Mouse (Mus musculus) heart, embryonic 14.5 days (tissue): ENCODE data around the gene Ntm. TPM values are rescaled to one million over a fixed set of nuclear protein-coding genes. Genes with fewer than 3 reads are reported as not detected.

Source experiments
- ATAC-seq: fragments of 200-750 bp; cut with Nextera tagmentation; 2 replicates; pipeline ENCODE4 v1.8.0; 2017; ENCODE audit warnings: low read depth, moderate TSS enrichment; ENCODE audit not compliant: insufficient number of reproducible peaks, insufficient read depth, low FRiP score
- H3K27ac ChIP-seq, 2 experiments: fragments of 200-500 bp in 1 of 2; fragments of 300-500 bp in 1 of 2; sonication (generic) in 1 of 2; replicated peaks in 1 of 2; 2 replicates each; pipeline ENCODE4 v1.5.1; 2012 to 2014; ENCODE audit warnings: low read depth in 2 of 2, low read length in 2 of 2, control low read depth in 1 of 2, mild to moderate bottlenecking in 1 of 2, mixed read lengths in 1 of 2; ENCODE audit not compliant: control insufficient read depth in 1 of 2, insufficient read depth in 1 of 2
- H3K27me3 ChIP-seq: fragments of 300-500 bp; sonication (generic); 2 replicates; pipeline ENCODE4 v1.6.1; 2014; ENCODE audit warnings: mild to moderate bottlenecking, low read length, control low read depth; ENCODE audit not compliant: control insufficient read depth, insufficient read depth
- H3K36me3 ChIP-seq: fragments of 300-500 bp; sonication (generic); 2 replicates; pipeline ENCODE4 v1.6.1; 2014; ENCODE audit warnings: mild to moderate bottlenecking, control low read depth, low read length, mixed read lengths; ENCODE audit not compliant: control insufficient read depth, insufficient read depth
- H3K4me1 ChIP-seq, 2 experiments: fragments of 200-500 bp in 1 of 2; fragments of 300-500 bp in 1 of 2; sonication (generic) in 1 of 2; 2 replicates each; pipeline ENCODE4 v1.6.1; 2012 to 2014; ENCODE audit warnings: low read length in 2 of 2, control low read depth in 1 of 2, mixed read lengths in 1 of 2; ENCODE audit not compliant: control insufficient read depth in 2 of 2, insufficient read depth in 2 of 2
- H3K4me2 ChIP-seq: fragments of 300-500 bp; sonication (generic); 2 replicates; pipeline ENCODE4 v1.6.1; 2014; ENCODE audit warnings: mild to moderate bottlenecking, low read length
- H3K4me3 ChIP-seq, 2 experiments: fragments of 200-500 bp in 1 of 2; fragments of 300-500 bp in 1 of 2; sonication (generic) in 1 of 2; 2 replicates each; pipeline ENCODE4 v1.5.1; 2012 to 2014; ENCODE audit warnings: low read length in 2 of 2, mild to moderate bottlenecking in 2 of 2, control low read depth in 1 of 2, low read depth in 1 of 2, moderate library complexity in 1 of 2; ENCODE audit not compliant: control insufficient read depth in 1 of 2, insufficient read depth in 1 of 2
- H3K9ac ChIP-seq: fragments of 300-500 bp; sonication (generic); 2 replicates; pipeline ENCODE4 v1.6.1; 2014; ENCODE audit warnings: mild to moderate bottlenecking, low read length
- H3K9me3 ChIP-seq: fragments of 300-500 bp; sonication (generic); 2 replicates; pipeline ENCODE4 v1.6.1; 2016; ENCODE audit warnings: low read length, control low read depth; ENCODE audit not compliant: control insufficient read depth
- WGBS: fragments of 180-500 bp; shearing (Covaris S2); extraction: QIAGEN DNeasy Blood & Tissue Kit; methylation state at CpG from one replicate; pipeline ENCODE4 v1.1.7; 2014; 5-methylcytosine and 5-hydroxymethylcytosine counted together
- polyA plus RNA-seq: library from polyadenylated mRNA; unstranded; fragments of >200 nt; fragmentation: Nextera tagmentation; extraction: Ambion mirVana; gene quantifications from 2 replicates; pipeline ENCODE4 v1.2.1, GENCODE M21; 2014

Gene Ntm
- polyA plus RNA-seq, 1 experiment from 2014 or later, result 44.4 TPM

GRCm38 (mm10) chr9:29117561-29118112, 845.3 kb downstream of the Ntm start:
- Histone ChIP-seq H3K9me3 (no peaks in the 10 kb centered on the region), H3K9ac (no peak overlapping the region), H3K27ac (no peak overlapping the region), H3K4me2 (no peak overlapping the region), H3K27me3 (no peaks in the 10 kb centered on the region), H3K4me1 (no peaks in the 10 kb centered on the region), H3K36me3 (no peaks in the 10 kb centered on the region), H3K4me3 (no peak overlapping the region)
- whole genome bisulfite sequencing, result 80% methylated on average over 2 of the region's 2 CpGs
- no peak for ATAC-seq

GRCm38 (mm10) chr9:29115337-29115736, 847.6 kb downstream of the Ntm start:
- no peaks in the 10 kb centered on the region for H3K36me3 ChIP-seq
- no peak for ATAC-seq
- H3K9me3 ChIP-seq, result no peaks in the 10 kb centered on the region
- no peak overlapping the region for H3K9ac ChIP-seq
- 47% methylated on average over 2 of the region's 2 CpGs for WGBS
- H3K27me3 ChIP-seq, result no peaks in the 10 kb centered on the region
- H3K4me2 ChIP-seq, result no peak overlapping the region
- H3K27ac ChIP-seq, result no peak overlapping the region
- no peak overlapping the region for H3K4me3 ChIP-seq
- H3K4me1 ChIP-seq, result no peaks in the 10 kb centered on the region

- Histone ChIP-seq H3K9ac (no peak overlapping the region), H3K4me3 (no peak overlapping the region), H3K27ac (no peak overlapping the region), H3K9me3 (no peaks in the 10 kb centered on the region), H3K27me3 (no peaks in the 10 kb centered on the region), H3K4me1 (no peaks in the 10 kb centered on the region), H3K36me3 (no peaks in the 10 kb centered on the region), H3K4me2 (no peak overlapping the region)
- WGBS, result 72% methylated on average over 3 of the region's 3 CpGs
- no peak for ATAC-seq
Observed at GRCm38 (mm10) chr9:29106771-29107170, 856.2 kb downstream of the Ntm start.

- no peak overlapping the region for H3K27ac ChIP-seq
- no peaks in the 10 kb centered on the region for H3K9me3 ChIP-seq
- no peaks in the 10 kb centered on the region for H3K27me3 ChIP-seq
- no peak overlapping the region for H3K4me3 ChIP-seq
- no peaks in the 10 kb centered on the region for H3K36me3 ChIP-seq
- ATAC-seq, result no peak
- H3K4me1 ChIP-seq, result no peaks in the 10 kb centered on the region
- no peak overlapping the region for H3K4me2 ChIP-seq
- H3K9ac ChIP-seq, result no peak overlapping the region
- 73% methylated on average over 5 of the region's 5 CpGs for WGBS
Observed at GRCm38 (mm10) chr9:29104442-29104841, 858.5 kb downstream of the Ntm start.

GRCm38 (mm10) chr9:29103993-29104392, 858.9 kb downstream of the Ntm start:
- ATAC-seq, result no peak
- Histone ChIP-seq H3K9ac (no peak overlapping the region), H3K27ac (no peak overlapping the region), H3K4me2 (no peak overlapping the region), H3K36me3 (no peaks in the 10 kb centered on the region), H3K4me1 (no peaks in the 10 kb centered on the region), H3K4me3 (no peak overlapping the region), H3K9me3 (no peaks in the 10 kb centered on the region), H3K27me3 (no peaks in the 10 kb centered on the region)
- 25% methylated on average over 6 of the region's 6 CpGs for WGBS

- Histone ChIP-seq H3K9ac (no peak overlapping the region), H3K4me2 (no peak overlapping the region), H3K36me3 (no peaks in the 10 kb centered on the region), H3K27me3 (no peaks in the 10 kb centered on the region), H3K4me1 (no peaks in the 10 kb centered on the region), H3K27ac (no peak overlapping the region), H3K9me3 (no peaks in the 10 kb centered on the region), H3K4me3 (no peak overlapping the region)
- no peak for ATAC-seq
- 85% methylated on average over 5 of the region's 5 CpGs for WGBS
Observed at GRCm38 (mm10) chr9:29100624-29101023, 862.3 kb downstream of the Ntm start.

- ATAC-seq, result no peak
- H3K4me3 ChIP-seq, result no peak overlapping the region
- no peak overlapping the region; a peak in 1 of 4 replicates for H3K27ac ChIP-seq
- peaks cover 4% of the 10 kb centered on the region in 2 experiments; a peak in 1 of 4 replicates for H3K4me1 ChIP-seq
- no peak overlapping the region for H3K9ac ChIP-seq
- no peaks in the 10 kb centered on the region for H3K9me3 ChIP-seq
- no peaks in the 10 kb centered on the region for H3K36me3 ChIP-seq
- no peaks in the 10 kb centered on the region for H3K27me3 ChIP-seq
- H3K4me2 ChIP-seq, result no peak overlapping the region
Observed at GRCm38 (mm10) chr9:29092443-29092842, 870.5 kb downstream of the Ntm start.

- peaks cover 4% of the 10 kb centered on the region in 2 experiments; a peak in 1 of 4 replicates for H3K4me1 ChIP-seq
- 45% methylated on average over 5 of the region's 5 CpGs for WGBS
- no peak overlapping the region for H3K9ac ChIP-seq
- H3K36me3 ChIP-seq, result no peaks in the 10 kb centered on the region
- no peaks in the 10 kb centered on the region for H3K27me3 ChIP-seq
- no peak for ATAC-seq
- no peak overlapping the region for H3K4me3 ChIP-seq
- no peak overlapping the region for H3K27ac ChIP-seq
- H3K9me3 ChIP-seq, result no peaks in the 10 kb centered on the region
- no peak overlapping the region for H3K4me2 ChIP-seq
Observed at GRCm38 (mm10) chr9:29088657-29089056, 874.3 kb downstream of the Ntm start.
